Mouse (Mus musculus) cerebellum, postnatal 36 days (tissue): Measurements from ENCODE around the gene Gm21973.

Experiments used
- DNase-seq, 2 experiments: peaks; one replicate each; pipeline ENCODE4 v3.0.0; 2021 to 2022; ENCODE audit warnings: mixed read lengths in 2 of 2

The Gm21973 gene

DNA sequence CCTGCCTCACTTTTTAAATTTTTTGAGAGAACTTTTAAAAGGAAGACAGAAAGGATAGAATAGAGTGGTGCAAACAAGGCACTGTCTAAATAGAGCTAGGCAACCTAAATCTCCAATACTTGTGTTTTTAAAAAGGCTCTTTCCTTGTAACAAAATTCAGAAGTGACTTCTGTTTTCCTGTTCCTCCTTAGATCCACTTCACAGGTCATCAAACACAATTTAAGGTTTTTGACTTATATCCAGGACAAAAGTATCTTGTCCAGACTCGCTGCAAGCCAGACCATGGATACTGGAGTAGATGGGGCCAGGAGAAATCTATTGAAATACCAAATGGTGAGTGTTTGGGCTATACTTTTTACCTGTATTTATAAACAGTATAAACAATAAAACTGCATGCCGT is at the start of gene Gm21973:
Gene Gm21973, plus strand, starts transcription at position 301 of the 400 bp plus-strand sequence.
- no peak for DNase-seq

DNA sequence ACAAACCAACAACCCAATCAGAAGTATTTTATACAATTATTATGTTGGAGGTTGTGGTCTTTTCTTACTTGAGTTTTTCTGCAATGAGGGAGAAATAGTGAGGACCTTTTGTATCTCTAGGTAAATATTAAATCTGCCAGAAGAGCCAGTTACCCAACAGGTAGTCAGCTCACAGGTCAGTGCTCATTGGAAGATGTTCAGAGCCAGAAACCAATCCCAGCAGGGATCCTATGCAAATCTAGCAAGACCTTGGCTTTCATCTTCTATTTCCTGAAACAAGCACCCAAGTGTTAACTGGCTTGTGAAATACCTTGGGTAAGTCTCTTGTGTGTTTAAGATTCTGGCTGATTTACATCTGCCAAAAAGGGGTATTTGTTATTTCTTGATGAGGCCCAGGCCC is 48.8 kb upstream of the Gm21973 start:
- DNase-seq = no peak

DNA sequence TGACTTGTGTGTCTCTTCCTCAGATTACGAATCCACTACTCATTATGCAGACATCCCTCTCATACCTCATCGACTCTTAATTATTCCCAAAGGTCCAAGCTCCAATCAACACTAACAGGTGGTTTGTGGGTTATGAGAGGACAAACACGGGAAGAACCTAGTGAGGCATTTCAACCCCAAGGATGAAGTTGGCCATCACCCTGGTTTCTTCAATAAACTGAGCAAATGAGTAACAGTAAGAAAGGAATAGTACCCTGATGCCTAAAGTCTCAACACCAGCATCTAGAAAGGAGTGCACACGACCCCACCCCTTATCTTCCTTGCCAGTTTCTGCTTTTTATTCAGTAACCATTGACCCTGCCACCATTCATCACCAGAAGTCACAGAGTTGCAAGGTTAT is 47.7 kb upstream of the Gm21973 start:
- no peak for DNase-seq

DNA sequence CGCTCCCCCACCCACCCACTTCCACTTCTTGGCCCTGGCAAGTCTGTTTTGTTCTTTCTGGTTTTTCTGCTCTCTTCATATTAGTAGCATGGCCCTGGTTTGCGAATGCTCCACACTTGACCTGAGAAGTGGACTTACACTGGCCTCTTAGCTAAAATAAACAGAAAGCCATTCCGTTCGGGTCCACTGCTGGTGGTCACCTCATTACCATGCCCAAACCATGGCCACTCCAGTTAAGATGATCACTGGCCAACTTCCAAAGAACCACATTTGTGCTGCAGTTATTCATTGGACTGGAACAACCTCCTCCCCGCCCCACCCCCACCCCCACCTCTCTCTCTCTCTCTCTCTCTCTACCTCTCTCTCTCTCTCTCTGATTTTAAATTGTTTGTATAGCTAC is 43.6 kb upstream of the Gm21973 start:
- no peak for DNase-seq

DNA sequence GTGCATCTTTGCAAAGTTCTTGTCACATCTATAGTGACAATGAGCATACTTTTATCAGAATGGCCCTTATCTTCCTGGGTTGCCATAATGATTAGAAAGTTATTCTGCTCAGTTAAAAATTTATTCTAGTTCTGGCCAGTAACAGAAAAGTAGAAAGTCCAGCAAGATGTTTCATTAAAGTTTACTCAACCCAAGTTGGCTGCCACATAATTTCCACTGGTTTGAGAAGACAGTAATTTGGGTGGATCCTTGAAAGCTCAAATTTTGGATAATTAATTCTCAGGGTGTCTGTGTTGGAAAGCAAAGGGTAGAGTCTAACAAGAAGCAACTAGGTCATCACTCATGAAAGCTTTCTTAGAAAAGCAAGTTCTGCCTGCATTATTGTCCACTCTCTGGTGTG is 41.5 kb upstream of the Gm21973 start:
- no peak for DNase-seq

DNA sequence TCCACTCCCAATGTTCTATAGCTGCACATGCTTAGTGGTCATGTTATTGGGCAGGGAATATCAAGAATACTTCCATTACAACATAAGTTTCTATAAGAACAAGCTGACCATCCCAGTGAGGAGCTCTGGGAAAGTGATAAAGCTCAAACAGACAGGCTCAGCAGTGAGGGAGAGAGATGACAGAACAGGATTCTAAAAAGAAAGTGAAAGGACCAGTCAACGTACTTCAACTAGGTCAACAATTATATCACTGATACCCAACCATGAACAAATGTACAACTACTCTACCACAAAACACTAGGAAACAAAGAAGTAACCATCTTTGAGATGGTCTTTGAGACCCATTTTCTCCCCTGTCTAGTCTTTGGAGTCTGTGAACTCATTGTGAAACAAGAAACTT is 28.6 kb upstream of the Gm21973 start:
- no peak for DNase-seq

DNA sequence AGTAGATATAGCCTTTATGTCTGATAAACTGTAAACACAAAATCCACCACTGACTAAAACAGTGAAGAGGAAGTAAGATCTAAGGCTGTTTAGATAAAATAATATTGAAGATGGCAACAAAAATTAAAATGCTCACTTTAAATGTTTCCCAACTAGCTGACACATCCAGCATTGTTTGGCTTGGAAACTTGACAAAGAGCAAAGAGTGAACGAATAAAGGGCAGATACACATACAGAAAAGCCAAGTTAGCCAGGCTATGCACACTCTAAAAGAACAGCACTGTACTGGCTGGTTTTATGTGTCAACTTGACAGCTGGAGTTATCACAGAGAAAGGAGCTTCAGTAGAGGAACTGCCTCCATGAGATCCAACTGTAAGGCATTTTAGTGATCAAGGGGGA is 27.1 kb upstream of the Gm21973 start:
- no peak for DNase-seq

DNA sequence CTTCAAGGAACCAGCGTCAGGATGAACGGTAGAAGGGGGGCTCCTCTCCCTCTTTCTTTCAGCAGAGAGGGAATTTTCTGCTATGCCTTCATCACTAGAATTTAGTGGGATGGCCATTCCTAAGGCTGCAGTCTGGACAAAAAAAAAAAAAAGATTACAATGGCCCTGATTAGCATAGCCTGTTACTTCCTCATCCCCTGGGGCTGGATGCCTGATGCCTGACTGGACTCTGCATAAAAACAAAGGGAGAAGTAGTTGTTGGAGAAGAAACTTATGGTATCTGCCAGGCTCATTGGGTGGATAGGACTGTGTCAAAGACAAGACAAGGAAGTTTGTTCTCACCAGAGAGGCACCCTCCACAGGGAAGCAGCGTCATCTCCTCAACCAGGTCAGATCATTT is 25.7 kb upstream of the Gm21973 start:
- no peak for DNase-seq

DNA sequence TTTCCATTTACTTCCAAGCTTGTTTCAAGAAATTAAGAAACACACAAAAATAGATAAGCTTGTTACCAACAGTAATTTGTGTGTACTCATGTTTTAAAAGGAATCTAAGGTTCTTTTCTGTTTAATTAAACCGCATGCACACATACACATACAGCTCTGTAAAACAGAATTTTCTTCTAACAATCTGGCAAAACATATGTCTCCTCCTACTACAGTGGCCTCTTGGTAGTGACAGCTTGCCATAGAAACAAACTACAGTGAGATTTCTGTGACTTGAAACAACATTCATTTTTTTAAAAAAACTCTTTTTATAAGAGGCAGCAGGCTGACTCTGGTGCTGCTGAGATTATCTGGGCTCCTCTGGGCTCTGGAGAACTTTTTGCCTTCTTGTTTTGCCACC is 18.7 kb upstream of the Gm21973 start:
- DNase-seq = no peak

DNA sequence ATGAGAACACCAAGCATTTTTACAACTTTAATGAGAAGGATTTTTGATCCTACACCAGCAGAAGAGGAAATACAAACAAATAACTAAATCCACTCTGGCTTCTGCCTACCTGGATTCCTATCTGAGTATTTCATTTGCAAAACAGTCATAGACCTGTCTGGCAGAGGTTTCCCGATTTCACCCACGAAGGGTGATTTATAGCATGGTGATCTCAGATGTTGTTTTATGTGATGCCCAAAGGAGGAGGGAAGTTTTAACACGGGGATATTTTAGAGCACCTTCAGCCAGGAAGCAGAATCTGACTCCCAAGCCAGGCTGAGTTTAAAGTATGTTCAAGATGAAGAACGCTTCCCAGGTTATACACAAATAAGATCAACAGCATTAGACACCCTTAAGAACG is 13.4 kb upstream of the Gm21973 start:
- no peak for DNase-seq

DNA sequence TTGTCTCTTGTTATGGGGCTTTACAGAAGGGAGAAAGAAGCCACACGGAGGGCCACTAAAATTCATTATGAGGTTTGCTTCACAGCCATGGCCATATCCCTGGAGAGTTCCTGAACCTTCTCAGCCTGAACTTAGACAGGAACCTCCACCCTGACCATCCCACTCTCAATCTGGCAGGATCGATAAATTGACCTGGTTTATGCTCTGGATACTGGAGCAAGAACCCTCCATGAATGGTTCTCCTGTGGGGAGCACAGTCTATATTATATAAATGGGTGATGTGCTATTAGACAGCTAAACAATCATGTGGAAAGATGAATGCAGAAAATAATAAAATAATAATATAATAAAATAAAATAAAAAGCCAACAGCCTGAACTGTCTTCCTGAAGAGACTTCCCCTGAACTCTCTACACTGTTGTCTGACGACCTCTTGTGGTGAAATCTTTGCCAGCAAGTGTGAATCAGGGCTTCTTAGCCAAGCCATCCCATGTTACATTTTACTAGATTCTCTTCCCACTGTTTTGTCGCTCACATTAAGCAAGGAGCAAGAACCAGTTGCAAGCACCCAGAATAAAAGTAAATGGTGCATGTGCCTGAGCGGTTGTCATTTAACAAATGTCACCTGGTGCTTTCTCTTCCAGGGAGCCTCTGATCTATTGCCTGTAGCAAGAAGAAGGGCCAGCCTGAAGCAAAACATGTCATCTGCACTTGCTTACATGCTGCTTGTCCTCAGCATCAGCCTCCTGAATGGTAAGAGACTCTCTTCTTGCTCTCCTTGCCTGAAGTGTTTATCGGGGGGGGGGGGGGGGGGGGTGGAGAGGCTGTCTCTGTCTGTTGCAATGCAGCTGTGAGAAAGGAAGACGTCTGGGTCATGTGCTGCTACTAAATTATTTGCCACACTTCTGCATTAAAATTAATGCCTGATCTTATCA is 11.4 kb upstream of the Gm21973 start:
- peak; percentile 13 to 17 for DNase-seq

DNA sequence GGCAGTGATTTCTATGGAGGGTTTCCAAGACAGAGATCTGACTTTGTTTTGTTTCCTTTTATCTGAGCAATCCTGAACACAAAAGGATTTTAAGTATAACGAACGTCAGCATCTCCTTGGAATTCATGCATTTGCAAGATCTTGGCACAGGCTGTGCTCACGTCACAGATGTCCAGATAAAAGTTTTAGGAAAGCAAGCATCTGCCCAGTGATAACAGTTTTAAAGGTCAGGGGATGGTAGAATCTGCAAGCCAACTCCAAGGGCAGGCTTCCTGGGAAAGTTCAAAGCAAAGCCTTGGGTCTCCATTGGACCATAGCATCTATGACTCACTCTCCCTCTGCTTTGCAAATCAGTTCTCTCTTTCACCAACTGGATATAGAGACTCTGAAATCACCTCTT is 5.4 kb downstream of the Gm21973 start:
- no peak for DNase-seq

DNA sequence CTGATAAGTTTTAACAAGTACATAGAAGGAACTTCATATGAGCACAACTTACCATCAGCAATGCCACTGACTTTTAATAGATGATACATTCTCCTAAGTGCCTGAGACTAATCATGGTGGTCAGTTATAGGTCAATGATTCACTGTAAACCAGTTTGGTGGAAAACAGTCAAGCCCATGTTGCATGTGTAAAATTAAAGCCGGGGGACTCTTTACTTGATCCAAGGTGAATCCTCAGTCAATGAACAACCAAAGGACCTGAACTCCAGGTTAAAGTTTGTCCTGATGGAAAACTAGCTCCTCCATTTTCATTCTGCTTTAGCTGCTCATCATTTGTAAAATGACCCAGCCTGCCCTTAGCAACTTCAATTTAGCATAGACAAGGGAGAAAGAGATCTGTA is 7.4 kb downstream of the Gm21973 start:
- DNase-seq = no peak

DNA sequence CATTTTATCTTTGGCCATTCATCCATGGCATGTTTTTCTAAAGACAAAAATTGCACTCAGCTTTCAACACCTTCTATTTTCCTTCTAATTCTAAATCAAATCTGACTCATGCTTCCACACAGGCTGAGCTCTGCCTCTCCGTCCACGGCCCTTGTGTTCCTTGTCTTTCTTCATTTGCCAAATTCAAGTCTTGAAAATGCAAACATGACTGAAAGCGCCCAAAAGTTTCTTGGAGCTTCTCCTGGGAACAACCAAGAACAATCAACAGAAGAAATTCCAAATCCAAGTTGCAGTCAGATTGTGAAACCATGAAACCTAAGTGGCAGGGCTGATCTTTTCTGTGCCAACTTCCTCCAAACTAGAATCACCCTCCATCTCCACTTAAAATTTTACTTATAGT is 13.4 kb downstream of the Gm21973 start:
- no peak for DNase-seq

DNA sequence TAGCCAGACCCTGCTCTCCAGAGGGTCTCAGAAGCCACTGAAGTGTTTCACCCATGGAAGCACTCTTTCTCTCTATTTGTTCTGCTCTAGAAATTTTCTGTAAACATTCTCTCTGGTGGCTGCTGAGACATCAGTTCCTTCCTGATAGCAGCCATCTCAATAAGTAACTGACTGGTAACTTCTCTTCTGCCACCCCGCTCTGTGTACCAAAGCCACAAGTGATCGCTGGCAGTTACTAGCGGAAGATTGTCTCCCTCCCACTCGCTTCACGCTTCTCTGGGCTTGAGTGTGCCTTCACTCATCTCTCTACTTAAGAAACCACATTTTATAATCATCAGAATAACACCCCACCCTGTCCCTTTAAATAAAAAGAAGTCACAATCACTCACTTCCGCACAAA is 21.9 kb downstream of the Gm21973 start:
- no peak for DNase-seq

DNA sequence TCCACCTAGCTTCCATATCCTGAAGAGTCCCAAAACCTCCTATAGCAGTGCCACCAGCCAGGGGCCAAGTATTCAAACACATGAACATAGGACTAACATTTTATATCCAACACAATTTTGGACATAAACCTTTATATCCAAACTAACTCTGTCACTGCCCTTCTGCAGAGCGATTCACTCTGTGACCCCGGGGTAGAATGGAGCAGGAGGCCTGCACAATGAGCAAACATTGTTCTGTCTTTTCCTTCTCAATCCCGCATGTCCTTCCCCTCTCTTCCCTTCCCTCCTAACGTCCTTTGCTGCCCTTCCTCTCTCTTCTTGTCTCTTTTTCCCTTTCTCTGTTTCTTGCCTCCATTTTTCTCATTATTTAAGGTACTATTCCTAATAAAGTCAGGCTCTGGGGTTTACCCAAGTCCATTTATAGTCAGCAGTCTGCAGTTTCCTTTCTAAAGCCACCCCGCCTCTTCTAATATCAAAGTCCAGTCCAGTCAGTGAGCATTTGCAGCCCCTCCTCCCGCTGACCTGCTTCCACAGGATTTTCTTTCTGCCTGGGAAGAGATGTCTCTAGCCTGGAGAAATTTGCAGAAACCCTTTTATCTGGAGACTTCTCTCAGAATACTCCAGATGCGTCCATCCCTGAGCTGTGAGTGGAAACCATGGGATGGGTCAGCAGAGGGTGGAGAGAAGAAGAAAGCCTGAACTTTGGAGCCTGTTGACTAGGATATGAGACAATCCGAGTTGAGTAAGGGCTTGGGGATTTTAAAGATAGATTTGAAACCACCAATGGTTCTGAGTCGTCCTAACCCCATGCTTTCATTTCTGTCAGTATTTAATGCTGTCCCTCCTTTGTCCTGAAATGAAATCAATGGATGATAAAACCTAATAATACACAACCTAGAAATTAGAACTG is 33.1 kb downstream of the Gm21973 start, which contains the start of gene Agxt2:
Gene Agxt2, plus strand, starts transcription at position 494 of the 910 bp plus-strand sequence.
- DNase-seq = no peak

DNA sequence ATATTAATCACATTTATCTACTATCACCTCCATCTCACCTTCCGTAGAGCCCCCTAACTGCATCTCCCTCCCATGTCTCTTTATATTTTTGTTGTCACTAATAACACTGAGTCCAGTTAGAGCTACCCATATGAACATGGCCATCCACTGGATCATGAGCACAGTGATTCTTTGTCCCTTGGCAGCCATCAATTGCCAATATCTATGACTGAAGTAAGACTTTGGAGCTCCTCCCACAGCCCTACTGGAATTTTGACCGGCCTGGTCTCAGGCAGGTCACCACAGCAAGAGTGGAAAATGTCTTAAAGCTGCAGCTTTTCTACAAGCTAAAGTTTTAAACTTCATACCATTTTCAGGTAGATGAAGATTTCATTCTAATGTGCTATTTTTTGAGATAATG is 41.2 kb downstream of the Gm21973 start:
- DNase-seq = no peak

DNA sequence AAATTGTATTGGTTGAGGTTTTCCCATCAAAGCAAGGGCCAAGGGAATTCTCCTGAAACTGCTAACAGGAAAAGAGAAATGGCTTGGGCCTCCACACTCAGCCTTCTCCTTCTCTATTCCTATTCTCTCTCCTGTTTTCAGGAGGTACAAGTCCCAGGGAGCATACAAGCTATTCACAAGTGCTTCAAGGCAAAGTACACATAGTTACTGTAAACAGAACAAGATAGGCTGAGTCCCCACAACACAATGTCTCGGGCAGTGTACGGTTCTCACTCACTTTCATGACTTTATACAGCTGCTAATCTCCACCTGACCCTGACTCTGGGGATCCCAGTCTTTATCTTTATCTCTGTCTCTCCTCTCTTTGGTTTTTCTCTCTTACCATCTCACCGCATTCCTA is 50.2 kb downstream of the Gm21973 start:
- no peak for DNase-seq

DNA sequence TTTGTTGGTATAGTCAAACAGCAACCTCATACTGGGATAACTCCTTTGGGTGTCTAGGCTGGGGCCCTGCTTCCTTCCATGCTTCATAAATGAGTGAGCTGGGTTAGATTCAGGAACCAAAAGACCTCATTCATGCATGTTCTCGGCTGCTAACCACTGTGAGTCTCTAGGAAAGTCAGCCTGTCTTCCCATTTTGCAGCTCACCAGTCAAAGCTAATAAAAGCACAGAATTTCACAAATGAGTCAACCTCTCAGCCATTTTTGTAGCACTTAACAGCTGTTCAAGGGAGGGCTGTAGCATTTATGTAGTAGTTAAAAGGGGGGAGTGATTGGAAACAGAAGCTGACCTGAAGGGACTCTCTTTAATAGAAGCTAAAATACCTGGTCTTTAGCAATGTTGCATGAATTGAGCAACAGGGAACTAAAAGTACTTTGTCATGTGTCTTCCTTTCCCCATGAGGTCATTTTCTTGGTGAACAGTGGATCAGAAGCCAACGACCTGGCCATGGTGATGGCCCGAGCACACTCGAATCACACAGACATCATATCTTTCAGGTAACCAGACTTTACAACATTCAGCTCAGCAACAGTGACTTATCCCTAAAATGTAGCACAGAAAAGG is 53.3 kb downstream of the Gm21973 start:
- DNase-seq = no peak

DNA sequence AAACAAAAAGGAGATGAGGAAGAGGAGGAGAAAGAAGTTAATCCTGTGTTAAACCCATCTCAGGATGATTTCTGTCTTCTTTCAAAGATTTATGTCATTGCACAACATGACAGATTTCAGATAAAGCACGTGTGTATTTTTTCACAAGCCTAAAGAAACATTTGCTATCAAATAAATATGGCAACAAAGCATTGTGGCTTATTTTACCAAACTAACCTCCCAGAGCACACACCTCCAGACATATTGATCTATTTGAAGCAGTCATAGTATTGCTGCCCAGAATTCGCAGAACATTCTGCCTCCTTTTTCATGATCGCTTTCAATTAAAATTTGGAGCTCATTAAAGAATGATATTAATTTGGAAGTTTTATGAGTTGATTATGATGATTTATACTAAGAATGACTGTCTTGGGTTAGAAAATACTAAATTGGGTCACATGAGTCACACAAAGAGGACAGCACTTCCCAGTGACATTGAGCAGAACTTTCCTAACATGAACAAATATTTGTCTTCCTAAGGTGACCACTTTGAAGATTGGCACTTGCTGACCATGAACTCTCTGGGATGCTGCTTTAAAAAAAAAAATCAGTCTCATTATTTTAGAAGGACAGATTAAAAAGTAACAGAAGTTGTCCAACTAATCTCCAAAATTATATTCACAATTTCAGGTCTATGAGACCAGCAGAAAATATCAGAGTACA is 54.7 kb downstream of the Gm21973 start:
- no peak for DNase-seq

DNA sequence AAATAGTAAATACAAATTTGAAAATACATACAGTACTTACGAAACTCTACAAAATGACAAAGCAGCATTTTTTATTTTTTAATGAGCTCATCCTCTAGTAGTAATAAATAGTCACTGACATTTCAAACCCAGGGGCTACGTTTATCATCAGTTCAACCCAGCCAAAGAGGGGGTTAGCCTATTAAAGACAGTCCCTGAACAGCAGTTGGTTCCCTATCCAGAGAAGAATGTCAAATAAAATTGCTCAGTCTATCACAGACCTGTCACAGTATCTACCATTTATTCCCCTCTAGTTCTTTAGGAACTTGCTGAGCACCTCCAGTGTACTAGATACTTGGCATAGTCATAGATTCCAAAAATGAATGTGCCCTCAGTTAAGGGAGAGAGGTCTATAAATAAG is 62.1 kb downstream of the Gm21973 start:
- DNase-seq = no peak

DNA sequence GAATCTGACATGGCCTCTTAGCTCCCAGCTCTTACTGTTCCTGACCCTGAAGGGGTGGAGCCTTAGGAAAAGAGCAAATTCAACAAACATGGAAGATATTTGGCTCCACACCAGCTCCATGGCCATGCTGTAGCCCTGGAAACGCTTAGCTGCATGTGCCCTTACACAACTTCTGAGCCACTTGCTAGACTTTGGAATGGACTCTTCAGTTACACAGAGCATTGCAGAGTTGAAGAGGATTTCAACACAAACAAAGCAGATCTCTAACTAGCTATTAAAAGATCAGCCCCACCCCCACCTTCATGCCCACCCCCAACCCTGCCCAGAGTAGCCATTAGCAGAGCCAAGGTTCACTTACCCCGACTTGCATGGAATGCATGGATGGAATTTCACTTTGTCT is 74.6 kb downstream of the Gm21973 start:
- no peak for DNase-seq

DNA sequence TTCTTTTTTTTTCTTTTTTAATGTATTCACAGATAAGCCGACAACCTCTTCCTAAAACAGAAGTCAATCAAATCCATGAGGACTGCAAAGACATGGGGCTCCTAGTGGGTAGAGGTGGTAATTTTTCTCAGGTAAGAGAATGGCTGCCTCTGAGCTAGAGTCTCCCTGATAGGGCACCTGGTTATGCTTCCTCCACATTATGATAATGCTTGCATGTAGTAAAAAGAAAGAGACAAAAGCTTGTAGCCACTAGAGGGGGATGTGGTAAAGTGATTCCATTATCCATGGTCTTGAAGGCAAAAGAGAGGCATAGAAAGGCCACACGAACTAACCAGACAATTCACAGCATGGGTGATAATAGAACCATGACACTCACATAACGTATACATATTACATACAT is 75.2 kb downstream of the Gm21973 start:
- DNase-seq = no peak
